Mouse (Mus musculus): Measurements from ENCODE around the gene Kcp. TPM values are rescaled to one million over a fixed set of nuclear protein-coding genes. Genes with fewer than 3 reads are reported as not detected.

Gene Kcp
- polyA plus RNA-seq, 1 experiment = 0.18 TPM

- Histone ChIP-seq H3K79me2 (ENCODE audit: control insufficient read depth, insufficient read depth) (no peaks in the 10 kb centered on the region), H3K79me3 (ENCODE audit: low read depth) (no peaks in the 10 kb centered on the region), H3K36me3 (ENCODE audit: control insufficient read depth, insufficient read depth) (no peaks in the 10 kb centered on the region), H3K27me3 (ENCODE audit: control insufficient read depth, insufficient read depth, insufficient read length) (peaks cover 35% of the 10 kb centered on the region), H3ac (ENCODE audit: control insufficient read depth, insufficient read length, low read depth) (no peak overlapping the region), H3K4me3 (ENCODE audit: insufficient read depth, poor library complexity, severe bottlenecking) (no peak overlapping the region)
- TF ChIP-seq MAX (IDR thresholded peaks at IDR 0.05) (no peak), MYOD1 (IDR thresholded peaks at IDR 0.05; ENCODE audit: control insufficient read depth, insufficient read length, low read depth) (no peak), CTCF (IDR thresholded peaks at IDR 0.05; ENCODE audit: control insufficient read depth, insufficient read depth, insufficient read length) (no peak), MYOG (IDR thresholded peaks at IDR 0.05; ENCODE audit: control insufficient read depth, extremely low read depth, insufficient read length) (no peak), USF1 (IDR thresholded peaks at IDR 0.05; ENCODE audit: low read depth) (no peak), FOSL1 (IDR thresholded peaks at IDR 0.05; ENCODE audit: insufficient read depth, low read length, poor library complexity, severe bottlenecking) (no peak), CEBPB (IDR thresholded peaks at IDR 0.05; ENCODE audit: low read depth) (no peak)
These were observed 6.9 kb downstream of the Kcp start for GRCm38 (mm10) chr6:29500810-29501209.

- Histone ChIP-seq H3K79me3 (ENCODE audit: low read depth) (no peaks in the 10 kb centered on the region), H3K4me3 (ENCODE audit: insufficient read depth, poor library complexity, severe bottlenecking) (no peak overlapping the region), H3K79me2 (ENCODE audit: control insufficient read depth, insufficient read depth) (no peaks in the 10 kb centered on the region), H3K27me3 (ENCODE audit: control insufficient read depth, insufficient read depth, insufficient read length) (peaks cover 37% of the 10 kb centered on the region), H3K36me3 (ENCODE audit: control insufficient read depth, insufficient read depth) (no peaks in the 10 kb centered on the region), H3ac (ENCODE audit: control insufficient read depth, insufficient read length, low read depth) (no peak overlapping the region)
- TF ChIP-seq CEBPB (IDR thresholded peaks at IDR 0.05; ENCODE audit: low read depth) (no peak), CTCF (IDR thresholded peaks at IDR 0.05; ENCODE audit: control insufficient read depth, insufficient read depth, insufficient read length) (no peak), USF1 (IDR thresholded peaks at IDR 0.05; ENCODE audit: low read depth) (no peak), MAX (IDR thresholded peaks at IDR 0.05) (no peak), MYOD1 (IDR thresholded peaks at IDR 0.05; ENCODE audit: control insufficient read depth, insufficient read length, low read depth) (no peak)
These were observed 7.6 kb downstream of the Kcp start for GRCm38 (mm10) chr6:29500177-29500576.

- H3K36me3 ChIP-seq (ENCODE audit: control insufficient read depth, insufficient read depth) = no peaks in the 10 kb centered on the region
- TF ChIP-seq MAX (IDR thresholded peaks at IDR 0.05) = no peak
- no peak for TF ChIP-seq FOSL1 (IDR thresholded peaks at IDR 0.05; ENCODE audit: insufficient read depth, low read length, poor library complexity, severe bottlenecking)
- no peak for TF ChIP-seq MYOD1 (IDR thresholded peaks at IDR 0.05; ENCODE audit: control insufficient read depth, insufficient read length, low read depth)
- no peak overlapping the region for H3K4me3 ChIP-seq (ENCODE audit: insufficient read depth, poor library complexity, severe bottlenecking)
- H3K79me3 ChIP-seq (ENCODE audit: low read depth) = no peaks in the 10 kb centered on the region
- no peaks in the 10 kb centered on the region for H3K79me2 ChIP-seq (ENCODE audit: control insufficient read depth, insufficient read depth)
- H3ac ChIP-seq (ENCODE audit: control insufficient read depth, insufficient read length, low read depth) = no peak overlapping the region
- peaks cover 26% of the 10 kb centered on the region for H3K27me3 ChIP-seq (ENCODE audit: control insufficient read depth, insufficient read depth, insufficient read length)
These were observed 10.0 kb downstream of the Kcp start for GRCm38 (mm10) chr6:29497791-29498190.

GRCm38 (mm10) chr6:29496270-29496669 lies 11.5 kb downstream of the Kcp start:
- H3K27me3 ChIP-seq (ENCODE audit: control insufficient read depth, insufficient read depth, insufficient read length) = peaks cover 23% of the 10 kb centered on the region
- no peak overlapping the region for H3ac ChIP-seq (ENCODE audit: control insufficient read depth, insufficient read length, low read depth)
- H3K4me3 ChIP-seq (ENCODE audit: insufficient read depth, poor library complexity, severe bottlenecking) = no peak overlapping the region
- H3K79me3 ChIP-seq (ENCODE audit: low read depth) = no peaks in the 10 kb centered on the region
- no peaks in the 10 kb centered on the region for H3K79me2 ChIP-seq (ENCODE audit: control insufficient read depth, insufficient read depth)
- H3K36me3 ChIP-seq (ENCODE audit: control insufficient read depth, insufficient read depth) = no peaks in the 10 kb centered on the region
- no peak for TF ChIP-seq FOSL1 (IDR thresholded peaks at IDR 0.05; ENCODE audit: insufficient read depth, low read length, poor library complexity, severe bottlenecking)
- no peak for TF ChIP-seq USF1 (IDR thresholded peaks at IDR 0.05; ENCODE audit: low read depth)
- no peak for TF ChIP-seq MYOD1 (IDR thresholded peaks at IDR 0.05; ENCODE audit: control insufficient read depth, insufficient read length, low read depth)

- Histone ChIP-seq H3K27me3 (ENCODE audit: control insufficient read depth, insufficient read depth, insufficient read length) (peaks cover 27% of the 10 kb centered on the region), H3K79me2 (ENCODE audit: control insufficient read depth, insufficient read depth) (no peaks in the 10 kb centered on the region), H3K79me3 (ENCODE audit: low read depth) (no peaks in the 10 kb centered on the region), H3K4me3 (ENCODE audit: insufficient read depth, poor library complexity, severe bottlenecking) (no peak overlapping the region), H3ac (ENCODE audit: control insufficient read depth, insufficient read length, low read depth) (no peak overlapping the region), H3K36me3 (ENCODE audit: control insufficient read depth, insufficient read depth) (no peaks in the 10 kb centered on the region)
- no peak for TF ChIP-seq CEBPB (IDR thresholded peaks at IDR 0.05; ENCODE audit: low read depth)
- no peak for TF ChIP-seq FOSL1 (IDR thresholded peaks at IDR 0.05; ENCODE audit: insufficient read depth, low read length, poor library complexity, severe bottlenecking)
- TF ChIP-seq MAX (IDR thresholded peaks at IDR 0.05) = no peak
- TF ChIP-seq CTCF (IDR thresholded peaks at IDR 0.05; ENCODE audit: control insufficient read depth, insufficient read depth, insufficient read length) = no peak
These were observed 13.7 kb downstream of the Kcp start for GRCm38 (mm10) chr6:29494101-29494500.

GRCm38 (mm10) chr6:29485951-29486350 lies 21.8 kb downstream of the Kcp start:
- no peak overlapping the region for H3ac ChIP-seq (ENCODE audit: control insufficient read depth, insufficient read length, low read depth)
- no peak overlapping the region for H3K4me3 ChIP-seq (ENCODE audit: insufficient read depth, poor library complexity, severe bottlenecking)
- H3K79me3 ChIP-seq (ENCODE audit: low read depth) = no peaks in the 10 kb centered on the region
- no peaks in the 10 kb centered on the region for H3K79me2 ChIP-seq (ENCODE audit: control insufficient read depth, insufficient read depth)
- TF ChIP-seq CEBPB (IDR thresholded peaks at IDR 0.05; ENCODE audit: low read depth) = no peak
- TF ChIP-seq MAX (IDR thresholded peaks at IDR 0.05) = no peak
- TF ChIP-seq MYOD1 (IDR thresholded peaks at IDR 0.05; ENCODE audit: control insufficient read depth, insufficient read length, low read depth) = no peak
- no peak for TF ChIP-seq FOSL1 (IDR thresholded peaks at IDR 0.05; ENCODE audit: insufficient read depth, low read length, poor library complexity, severe bottlenecking)
- no peak for TF ChIP-seq USF1 (IDR thresholded peaks at IDR 0.05; ENCODE audit: low read depth)
- TF ChIP-seq MYOG (IDR thresholded peaks at IDR 0.05; ENCODE audit: control insufficient read depth, extremely low read depth, insufficient read length) = no peak
- TF ChIP-seq CTCF (IDR thresholded peaks at IDR 0.05; ENCODE audit: control insufficient read depth, insufficient read depth, insufficient read length) = no peak
- peaks cover 38% of the 10 kb centered on the region for H3K27me3 ChIP-seq (ENCODE audit: control insufficient read depth, insufficient read depth, insufficient read length)
- H3K36me3 ChIP-seq (ENCODE audit: control insufficient read depth, insufficient read depth) = no peaks in the 10 kb centered on the region

Measured in C2C12 (cell line).